Mouse (Mus musculus): Measurements from ENCODE around the gene Jund. TPM values are rescaled to one million over a fixed set of nuclear protein-coding genes. Genes with fewer than 3 reads are reported as not detected.
A peak's percentile ranks its signal among the peaks of the same experiment; 100 is the strongest.

Jund gene
- total RNA-seq, 2 experiments from 2014 or later: 35.5 to 54.5 TPM

DNA sequence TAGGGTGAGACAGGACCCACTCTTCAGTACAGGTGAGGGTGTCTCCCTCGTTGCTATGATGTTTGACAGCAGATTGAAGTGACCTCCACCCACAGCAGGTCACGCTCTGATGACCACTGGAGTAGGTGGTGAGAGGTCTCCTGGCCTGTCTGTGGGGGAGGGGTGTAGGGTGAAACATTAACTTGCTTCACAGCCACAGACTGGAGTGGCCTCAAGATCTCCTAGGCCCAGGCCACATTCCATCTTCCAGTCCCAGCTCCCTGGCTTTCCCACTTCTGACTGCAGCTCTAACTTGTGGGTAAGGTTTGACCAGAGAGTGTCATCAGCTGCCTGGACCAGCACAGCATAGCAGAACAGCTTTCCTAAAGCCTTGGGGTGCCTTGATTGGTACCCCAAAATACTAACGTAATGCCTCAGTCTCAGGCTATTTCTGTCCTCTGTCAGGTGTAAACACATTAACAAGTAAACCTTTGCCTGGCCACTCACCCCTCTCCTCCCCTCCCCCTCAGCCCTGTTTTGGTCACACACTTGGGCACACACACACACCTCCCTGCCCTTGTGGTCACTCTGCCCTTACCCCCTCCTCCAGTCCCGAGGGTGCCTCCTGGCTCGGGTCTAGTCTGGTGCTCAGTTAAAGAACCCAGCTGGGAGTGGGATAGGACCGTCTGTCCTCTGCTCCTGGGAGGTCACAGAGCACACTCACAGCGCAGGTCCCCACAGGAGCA, 24.9 kb downstream of the Jund start, which contains the start of gene Pde4c:
TSS of gene Pde4c (plus strand) at position 235 of the 725 bp plus-strand sequence.
- peak; percentile 4 for DNase-seq

DNA sequence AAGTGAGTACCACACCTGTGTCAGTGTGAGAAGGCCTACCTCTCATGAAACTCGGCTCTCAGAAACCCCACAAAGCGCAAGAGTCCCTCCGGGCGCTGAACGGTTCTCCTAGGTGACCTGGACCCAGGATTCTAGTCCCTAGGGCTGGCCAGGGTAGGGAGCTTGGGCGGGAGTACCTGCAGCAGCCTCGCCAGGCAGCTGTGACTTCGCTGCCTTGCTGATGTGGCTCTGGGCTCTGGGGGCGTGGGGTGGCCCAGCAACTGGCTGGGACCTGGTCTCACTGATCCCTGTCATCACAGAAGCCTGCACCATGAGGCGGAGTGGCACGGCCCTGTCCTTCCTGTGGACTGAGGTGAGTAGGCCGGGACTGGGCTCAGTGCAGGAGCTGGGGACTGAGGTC, 25.5 kb downstream of the Jund start:
- Histone ChIP-seq H3K27ac (no peak overlapping the region), H3K4me3 (no peak overlapping the region)
- no peak for TF ChIP-seq CTCF (IDR thresholded peaks at IDR 0.05)
- peak; percentile 12 for DNase-seq
- intact Hi-C loops (cut with DNase I): no loop called here

More for the DNA sequence above, 24.9 kb downstream of the Jund start, which contains the start of gene Pde4c:
- intact Hi-C loops (cut with DNase I): no loop called here
- TF ChIP-seq CTCF (IDR thresholded peaks at IDR 0.05): no peak
- Histone ChIP-seq H3K4me3 (no peak within 1 kb of the TSS), H3K27ac (no peak within 1 kb of the TSS)

DNA sequence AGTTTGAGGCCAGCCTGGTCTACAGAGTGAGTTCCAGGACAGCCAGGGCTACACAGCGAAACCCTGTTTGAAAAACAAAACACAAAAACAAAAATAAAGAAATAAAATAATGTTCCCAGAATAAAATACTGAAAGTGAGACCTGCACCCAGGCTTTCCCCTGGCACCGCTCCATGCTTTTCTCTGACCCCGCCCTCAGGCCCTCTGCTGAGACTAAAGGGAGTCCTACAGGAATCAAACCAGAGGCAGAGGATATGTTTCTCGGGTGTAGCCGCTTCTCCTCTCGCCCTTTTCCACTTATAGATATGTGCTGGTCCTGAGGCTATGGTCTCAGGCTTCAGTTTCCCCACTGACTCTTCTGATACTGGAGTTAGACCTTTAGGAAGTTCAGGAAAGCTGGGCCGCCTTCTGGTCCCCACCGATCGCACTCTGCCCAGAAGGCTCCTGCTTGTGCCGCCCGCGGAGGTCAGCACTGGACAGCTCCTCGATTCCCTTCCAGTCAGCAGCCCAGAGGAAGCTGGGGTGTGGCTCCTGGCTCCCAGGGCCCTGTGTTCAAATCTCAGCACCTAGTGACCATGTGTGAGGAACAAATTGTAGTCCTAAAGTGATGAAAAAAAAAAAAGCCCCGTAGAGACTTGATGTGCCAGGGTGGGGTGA, 27.2 kb downstream of the Jund start:
- Histone ChIP-seq H3K27ac (no peak overlapping the region), H3K4me3 (no peak overlapping the region)
- intact Hi-C loops (cut with DNase I): no loop called here
- TF ChIP-seq CTCF (IDR thresholded peaks at IDR 0.05): no peak
- peak; percentile 52 for DNase-seq

DNA sequence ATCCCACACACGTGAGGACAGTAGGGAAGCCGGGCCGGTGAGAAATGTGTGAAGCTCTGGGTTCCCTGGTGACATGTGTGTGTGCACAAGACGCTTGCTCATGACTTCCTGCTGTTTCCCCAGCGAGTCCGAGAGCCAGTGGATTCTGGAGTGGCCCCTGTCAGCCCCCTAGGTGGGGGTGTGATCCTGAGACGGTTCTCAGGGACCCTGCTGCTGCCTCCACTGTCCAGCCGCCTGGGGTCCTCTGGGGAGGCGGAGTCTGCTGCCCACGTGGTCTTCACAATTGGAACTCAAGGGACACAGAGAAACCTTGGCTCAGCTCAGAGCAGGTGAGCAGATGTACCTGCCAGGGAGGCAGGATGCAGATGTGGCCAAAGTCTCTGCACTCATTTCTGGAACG, 28.0 kb downstream of the Jund start:
- peak; percentile 8 for DNase-seq
- H3K27ac ChIP-seq: no peak overlapping the region
- no peak overlapping the region for H3K4me3 ChIP-seq
- TF ChIP-seq CTCF (IDR thresholded peaks at IDR 0.05): no peak
- intact Hi-C loops (cut with DNase I): no loop called here

DNA sequence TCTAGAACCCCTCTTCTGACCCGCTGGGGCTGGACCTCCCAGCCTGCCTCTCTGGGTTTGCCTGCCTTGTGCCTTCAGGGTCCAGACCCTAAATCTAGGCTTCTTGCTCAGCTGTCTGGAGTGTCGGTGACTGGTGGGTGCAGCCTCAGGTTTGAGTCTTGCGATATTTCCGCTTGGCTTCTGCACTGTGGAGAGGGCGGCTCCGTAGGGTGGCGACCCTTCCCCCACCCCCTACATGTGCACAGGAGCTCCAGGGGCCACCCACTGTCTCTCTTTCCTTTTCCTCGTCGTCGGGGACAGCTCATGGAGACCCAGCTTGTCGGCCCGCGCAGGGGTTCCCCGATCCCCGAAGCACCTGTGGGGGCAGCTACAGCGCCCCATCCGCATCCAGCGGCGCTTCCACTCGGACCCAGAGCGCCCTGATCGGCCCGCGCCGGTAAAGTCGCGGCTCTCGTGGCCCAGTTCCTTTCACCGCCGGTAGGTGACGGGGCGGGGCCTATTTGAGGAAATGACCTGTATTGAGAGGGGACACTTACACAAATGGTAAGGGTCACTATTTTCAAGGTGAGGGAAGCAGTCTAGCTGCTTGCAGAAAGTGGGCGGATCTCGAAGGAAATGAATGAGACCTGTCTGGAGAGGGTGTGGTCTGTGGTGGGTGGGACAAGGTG, 31.2 kb downstream of the Jund start:
- H3K4me3 ChIP-seq: peak overlapping the region; percentile 58
- no peak overlapping the region for H3K27ac ChIP-seq
- TF ChIP-seq CTCF (IDR thresholded peaks at IDR 0.05): peak; percentile 40
- intact Hi-C loops (cut with DNase I): no loop called here
- no peak for DNase-seq

DNA sequence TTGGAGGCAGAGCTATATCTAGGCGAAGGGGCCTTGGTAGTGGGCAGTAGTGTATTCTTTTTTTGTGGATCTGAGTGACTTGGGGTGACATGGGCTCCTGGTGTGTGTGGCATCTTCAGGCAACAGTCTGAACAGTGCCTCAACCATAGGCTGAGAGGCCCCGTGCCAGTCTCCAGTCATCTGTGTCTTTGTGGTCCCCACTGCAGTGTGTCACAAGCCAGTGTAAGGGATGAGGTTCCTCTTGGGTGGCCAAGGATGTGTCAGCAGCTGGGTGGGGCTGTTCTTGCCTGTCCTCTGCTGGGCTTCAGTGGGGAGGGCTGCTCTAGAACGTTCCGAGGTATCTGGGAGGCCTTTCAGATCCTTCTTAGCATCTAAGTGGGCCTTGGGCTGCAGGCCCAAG, 32.2 kb downstream of the Jund start:
- intact Hi-C loops (cut with DNase I): no loop called here
- no peak overlapping the region for H3K27ac ChIP-seq
- no peak overlapping the region for H3K4me3 ChIP-seq
- TF ChIP-seq CTCF (IDR thresholded peaks at IDR 0.05): no peak
- DNase-seq: no peak

DNA sequence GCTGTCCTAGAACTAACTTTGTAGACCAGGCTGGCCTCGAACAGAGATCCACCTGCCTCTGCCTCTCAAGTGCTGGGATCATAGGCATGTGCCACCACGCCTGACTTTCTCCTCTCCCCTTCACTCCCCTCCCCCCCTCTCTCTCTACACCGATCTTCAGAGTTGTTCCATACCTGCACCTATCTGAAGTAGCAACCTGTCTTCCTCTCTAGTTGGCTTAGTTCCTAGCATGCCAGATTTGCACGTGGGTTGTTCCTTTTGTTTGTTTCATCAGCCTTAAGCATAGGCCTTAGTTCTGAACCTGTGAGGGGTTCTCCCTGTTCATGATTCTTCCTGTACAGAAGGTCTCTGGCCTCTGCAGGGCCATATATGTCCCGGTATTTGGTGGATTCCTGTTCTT, 39.0 kb downstream of the Jund start:
- no peak for TF ChIP-seq CTCF (IDR thresholded peaks at IDR 0.05)
- intact Hi-C loops (cut with DNase I): no loop called here
- Histone ChIP-seq H3K4me3 (no peak overlapping the region), H3K27ac (no peak overlapping the region)
- no peak for DNase-seq

DNA sequence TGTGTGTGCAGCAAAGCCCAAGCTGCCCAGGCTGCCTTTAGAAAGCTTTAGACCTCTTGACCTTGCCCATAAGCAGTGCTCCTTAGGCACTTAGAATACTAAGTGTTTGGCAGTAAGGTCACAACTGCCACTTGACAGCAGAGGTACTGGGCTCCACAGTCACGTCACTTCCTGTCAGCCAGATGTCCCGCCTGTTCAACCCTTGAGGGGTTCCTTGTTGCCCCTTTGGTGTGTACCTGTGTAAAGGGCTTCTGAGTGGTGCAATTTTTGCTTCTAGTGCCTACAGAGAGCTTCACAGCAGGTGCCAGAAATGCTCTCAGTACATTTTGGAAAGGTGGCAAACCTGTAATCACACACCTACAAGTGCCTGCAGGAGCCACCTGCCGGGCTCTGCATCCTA, 39.5 kb downstream of the Jund start:
- no peak for TF ChIP-seq CTCF (IDR thresholded peaks at IDR 0.05)
- Histone ChIP-seq H3K4me3 (no peak overlapping the region), H3K27ac (no peak overlapping the region)
- intact Hi-C loops (cut with DNase I): no loop called here
- DNase-seq: no peak

DNA sequence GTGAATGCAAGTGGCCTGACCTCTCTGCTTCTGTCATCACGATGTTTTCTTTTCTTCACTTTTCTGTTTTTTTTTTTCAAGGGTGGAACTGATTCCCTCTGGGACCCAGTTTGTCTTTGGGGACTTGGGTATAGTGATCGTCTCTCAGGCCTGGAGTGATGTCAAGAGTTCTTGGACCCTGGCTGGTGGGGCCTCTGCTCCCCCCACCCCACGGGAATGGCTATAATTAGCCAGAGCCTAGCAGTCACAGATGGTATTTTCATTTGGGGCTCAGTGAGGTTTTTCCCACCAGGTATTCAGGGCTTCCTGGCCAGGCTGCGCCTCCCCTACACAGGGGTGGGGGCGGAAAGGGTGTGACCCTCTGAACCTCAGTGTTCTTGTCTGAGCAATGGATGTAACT, 42.9 kb downstream of the Jund start:
- no peak overlapping the region for H3K4me3 ChIP-seq
- intact Hi-C loops (cut with DNase I): no loop called here
- H3K27ac ChIP-seq: peak overlapping the region; percentile 87
- no peak for TF ChIP-seq CTCF (IDR thresholded peaks at IDR 0.05)
- peak; percentile 43 for DNase-seq

DNA sequence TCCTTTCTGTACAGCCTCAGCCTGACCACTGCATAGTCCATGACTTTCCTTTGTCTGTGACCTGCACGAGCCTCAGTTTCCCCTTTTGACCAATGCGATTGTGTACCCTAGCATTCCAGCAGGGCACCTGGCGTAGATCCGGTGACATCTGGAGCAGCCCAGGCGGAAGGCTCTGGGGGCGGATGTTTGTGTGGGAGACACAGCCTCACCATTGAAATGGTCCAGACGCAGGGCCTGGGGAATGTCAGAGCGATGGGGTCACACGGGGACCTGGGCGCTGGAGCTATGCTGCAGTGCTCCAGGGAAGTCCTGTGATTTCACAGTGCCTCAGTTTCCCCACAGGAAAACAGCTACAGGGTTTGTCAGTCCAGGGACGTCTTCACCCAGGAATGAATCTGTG, 43.4 kb downstream of the Jund start:
- intact Hi-C loops (cut with DNase I): no loop called here
- Histone ChIP-seq H3K4me3 (peak overlapping the region; percentile 74), H3K27ac (peak overlapping the region; percentile 87)
- no peak for DNase-seq
- no peak for TF ChIP-seq CTCF (IDR thresholded peaks at IDR 0.05)

DNA sequence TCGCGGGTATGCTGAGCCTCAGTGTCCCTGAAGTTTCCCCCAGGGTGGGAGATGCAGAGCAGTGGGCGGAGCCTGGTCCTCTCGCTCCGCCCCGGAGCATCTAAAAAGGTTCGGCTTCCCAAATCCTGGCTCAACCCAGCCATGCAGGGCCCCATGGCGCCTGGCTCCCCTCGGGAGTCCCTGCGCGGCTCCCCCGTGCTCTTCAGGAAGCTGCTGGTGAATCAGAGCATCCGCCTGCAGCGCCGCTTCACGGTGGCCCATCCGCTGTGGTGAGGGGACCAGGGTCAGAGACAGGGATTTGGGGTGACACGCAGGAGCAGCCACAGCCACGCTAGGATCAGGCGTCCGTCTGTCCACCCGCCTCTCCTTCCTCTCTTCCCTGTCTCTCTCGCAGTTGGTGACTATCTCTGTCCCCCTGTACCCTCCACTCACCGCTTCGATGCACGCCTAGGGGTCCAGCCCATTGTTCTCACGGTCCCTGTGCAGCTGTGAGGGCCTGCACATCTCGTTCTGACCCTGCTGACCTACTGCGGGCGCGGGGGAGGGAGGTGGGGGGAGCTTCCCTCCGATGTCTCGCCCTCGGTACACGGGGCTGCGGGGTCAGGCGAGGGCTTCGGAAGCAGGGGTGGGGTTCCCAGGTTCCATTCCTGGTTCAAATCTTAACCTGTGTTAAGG, 44.4 kb downstream of the Jund start:
- intact Hi-C loops (cut with DNase I): no loop called here
- H3K27ac ChIP-seq: peak overlapping the region; percentile 87
- DNase-seq: peak; percentile 62
- no peak for TF ChIP-seq CTCF (IDR thresholded peaks at IDR 0.05)
- peak overlapping the region; percentile 74 for H3K4me3 ChIP-seq

DNA sequence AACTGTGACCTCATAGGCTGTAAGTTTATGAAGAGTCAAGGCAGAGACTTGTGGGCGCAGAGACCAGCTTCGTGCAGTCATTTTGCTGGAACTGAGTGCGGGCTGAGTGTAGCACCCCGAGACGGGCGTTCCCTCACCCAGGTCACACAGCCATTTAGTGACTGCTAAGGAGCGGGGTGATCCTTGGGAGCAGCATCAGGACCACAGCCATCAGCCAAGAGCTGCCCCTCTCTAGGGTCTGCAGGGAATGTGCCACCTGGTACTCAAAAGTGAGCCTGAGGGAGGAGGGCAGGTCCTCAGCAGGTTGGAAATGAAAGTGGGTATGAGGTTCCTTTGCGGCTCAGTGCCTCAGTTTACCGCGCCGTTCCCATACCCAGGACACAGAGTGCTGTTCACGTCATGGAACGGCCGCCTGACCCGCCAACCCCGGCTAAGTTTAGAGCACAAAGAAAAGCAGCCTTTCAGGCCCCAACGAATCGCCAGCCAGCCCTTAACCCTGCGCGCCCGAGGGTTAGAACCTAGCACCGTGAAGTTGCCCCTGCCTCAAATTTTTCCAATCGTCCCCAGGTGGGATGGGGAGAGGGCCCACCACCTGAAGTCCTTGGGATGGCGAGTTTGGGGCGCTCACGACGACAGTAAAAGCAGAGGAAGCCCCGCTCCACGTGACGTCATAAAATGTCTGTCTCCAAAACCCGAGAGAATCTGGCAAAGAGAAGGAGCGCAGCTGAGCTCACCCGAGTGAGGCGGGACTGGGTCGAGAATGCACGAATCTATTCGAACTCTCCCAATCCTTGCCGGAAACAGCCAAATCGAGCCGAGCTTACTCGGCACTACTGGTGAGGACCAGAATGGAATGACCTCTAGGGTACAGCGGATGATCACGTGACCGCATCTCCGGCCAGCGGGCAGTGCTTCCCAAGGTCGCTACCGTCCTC, 45.2 kb downstream of the Jund start:
- DNase-seq: peak; percentile 89
- H3K27ac ChIP-seq: peak overlapping the region; percentile 87
- no peak for TF ChIP-seq CTCF (IDR thresholded peaks at IDR 0.05)
- intact Hi-C loops (cut with DNase I): no loop called here
- peak overlapping the region; percentile 74 for H3K4me3 ChIP-seq
